Mouse (Mus musculus): ENCODE results near the gene Ube2d1.

Ube2d1 gene

DNA sequence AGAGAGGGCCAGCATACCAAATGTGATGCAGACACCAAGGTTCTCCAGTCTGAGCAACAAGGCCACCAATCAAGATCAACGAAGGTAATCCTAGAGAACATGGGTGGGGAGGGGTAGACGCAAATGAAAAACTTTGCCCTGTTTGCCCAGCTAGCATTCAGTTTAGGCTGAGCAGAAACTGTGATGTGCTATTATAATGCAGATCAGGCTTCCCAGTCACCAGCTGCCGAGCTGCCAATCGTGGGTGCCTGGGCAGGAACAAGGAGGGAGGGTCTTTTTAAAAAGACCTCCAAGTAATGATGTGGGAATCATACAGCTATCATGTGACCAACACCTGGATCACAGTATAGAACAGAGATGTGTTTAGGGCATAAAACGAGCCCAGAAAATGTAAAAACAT, 62.0 kb downstream of the Ube2d1 start:
- in situ Hi-C loops (cut with MseI, MboI), result loop anchor here (5.0 to 25.0 kb wide), 3 partner anchors 128 to 261 kb away; no protein-coding TSS in a partner anchor

DNA sequence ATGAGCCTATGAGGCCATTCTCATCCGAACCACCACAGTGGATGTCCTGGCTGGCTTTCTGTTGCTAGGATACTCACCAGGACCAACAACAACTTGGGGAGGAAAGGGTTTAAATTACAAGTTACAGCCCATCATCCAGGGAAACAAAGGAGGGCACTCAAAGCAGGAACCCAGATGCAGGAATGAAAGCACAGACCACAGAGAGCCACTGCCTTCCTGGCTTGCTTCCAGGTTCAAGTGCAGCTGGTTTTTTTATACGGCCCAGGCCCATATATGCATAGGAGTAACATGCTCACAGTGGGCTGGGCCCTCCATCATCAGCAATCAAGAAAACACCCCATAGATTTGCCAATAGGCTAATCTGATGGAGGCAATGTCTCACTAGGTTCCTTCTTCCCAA, 62.4 kb downstream of the Ube2d1 start:
- in situ Hi-C loops (cut with MseI, MboI), result loop anchor here (5.0 to 25.0 kb wide), 3 partner anchors 128 to 260 kb away; no protein-coding TSS in a partner anchor

DNA sequence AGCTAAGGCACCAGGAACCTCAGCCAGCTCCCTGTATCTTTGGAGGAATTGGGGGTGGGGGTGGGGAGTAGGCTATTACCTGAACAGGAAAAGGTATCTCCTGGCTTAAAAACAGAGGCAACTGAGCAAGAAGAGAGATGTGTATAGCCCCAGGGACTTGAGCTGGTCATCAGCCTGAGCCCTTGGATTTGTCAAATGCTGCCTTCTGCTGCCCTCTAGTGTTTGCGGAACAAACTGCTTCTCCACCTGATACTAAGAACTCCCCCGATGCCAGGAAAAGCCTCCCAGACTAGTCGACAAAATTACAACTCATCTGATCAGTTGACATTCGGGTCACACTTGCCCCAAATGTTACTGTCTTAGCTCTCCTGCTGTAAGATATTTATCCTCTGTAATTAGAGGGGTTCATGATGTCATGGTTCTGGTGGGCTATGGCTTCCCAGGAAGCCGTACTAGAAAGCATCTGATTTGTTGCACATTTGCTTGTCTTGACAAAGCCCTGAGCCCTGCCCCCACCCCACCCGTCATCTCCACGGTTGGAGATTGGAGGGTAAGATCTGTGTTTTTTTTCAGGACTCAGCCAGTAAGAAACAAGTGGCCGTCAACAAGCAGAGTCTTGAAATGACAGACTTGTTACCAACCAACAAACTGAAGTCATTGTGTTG, 66.7 kb downstream of the Ube2d1 start:
- in situ Hi-C loops (cut with MseI, MboI), result loop anchor here (25.0 kb wide), 1 partner anchor 256 kb away; no protein-coding TSS in a partner anchor

DNA sequence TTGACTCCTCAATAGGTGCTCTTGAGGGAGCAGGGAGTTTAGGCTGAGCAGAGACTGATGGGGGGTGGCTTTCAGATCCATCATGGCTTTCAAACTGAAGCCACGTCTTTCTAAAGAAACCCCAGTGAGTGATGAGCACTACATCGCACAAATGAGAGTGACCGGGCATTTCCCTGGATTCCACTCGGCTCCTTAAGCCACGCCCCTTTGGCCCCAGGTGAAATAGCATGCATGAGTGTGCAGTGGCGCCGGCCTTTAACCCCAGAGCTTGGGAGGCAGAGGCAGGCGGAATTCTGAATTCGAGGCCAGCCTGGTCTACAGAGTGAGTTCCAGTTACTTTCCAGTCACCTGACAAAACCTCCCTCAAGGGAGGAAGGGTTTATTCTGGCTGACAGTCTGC, 69.1 kb downstream of the Ube2d1 start:
- in situ Hi-C loops (cut with MseI, MboI), result loop anchor here (25.0 kb wide), 1 partner anchor 254 kb away; no protein-coding TSS in a partner anchor

Data from mouse trophoblast stem cell (cell line).